11 mouse cellular contexts compared by ENCODE assay signal in the genomic region with DNA sequence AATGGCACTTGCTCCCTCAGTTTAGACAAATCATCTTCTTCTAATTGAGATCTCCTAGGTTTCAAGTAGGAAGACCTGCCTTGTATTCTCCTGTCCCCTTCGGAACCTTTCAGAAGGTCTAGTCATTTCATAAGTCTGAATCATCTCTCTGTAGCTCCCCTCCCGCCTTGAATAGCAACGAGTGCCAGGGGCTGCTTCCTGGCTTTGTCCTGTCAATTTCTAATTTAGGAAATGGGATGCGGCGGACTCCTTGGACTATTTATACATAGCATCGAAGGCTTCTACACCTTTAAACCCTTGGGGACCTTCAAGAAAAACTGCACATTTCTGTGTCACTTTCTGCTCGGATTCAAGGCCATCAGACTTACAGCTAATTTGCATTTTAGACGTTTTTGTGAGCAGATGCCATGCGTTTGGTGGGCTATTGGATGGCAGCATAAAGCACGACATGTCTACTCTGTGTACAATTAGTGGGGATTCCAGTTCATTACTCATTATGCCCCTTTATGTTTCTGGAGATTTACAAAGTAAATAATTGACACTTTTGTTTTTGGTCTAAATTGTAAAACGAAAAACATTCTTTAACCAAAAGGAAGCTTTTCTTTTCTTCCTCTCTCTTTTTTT.
DNase-seq lines count a peak whose midpoint lies in the region.
"Had no signal": no experiment of that assay in that cellular context is flagged by ENCODE, and none has a peak within 500 bp of the region (broad histone marks: within the 10 kb centered on the region; RNA-seq: fewer than 3 reads in every experiment).

No protein-coding gene starts in this region.

- no peaks in the 10 kb centered on the region for H3K27me3 ChIP-seq in forebrain, embryonic 10.5 days (ENCODE audit: poor library complexity, severe bottlenecking)
- H3K27me3 ChIP-seq: intestine, embryonic 15.5 days had no signal

- no peak overlapping the region for H3K4me3 ChIP-seq in forebrain, embryonic 10.5 days
- H3K4me3 ChIP-seq: intestine, embryonic 15.5 days; myocyte had no signal

- H3K27ac ChIP-seq in forebrain, embryonic 10.5 days: 0 out of 2 replicates have a peak overlapping the region, but pooled peaks have one; percentile 30
- H3K27ac ChIP-seq: intestine, embryonic 15.5 days had no signal

- H3K9me3 ChIP-seq in forebrain, embryonic 10.5 days: no peaks in the 10 kb centered on the region
- H3K9me3 ChIP-seq: intestine, embryonic 15.5 days had no signal

- WGBS in forebrain, embryonic 10.5 days: 73% methylated on average over 11 of the region's 11 CpGs

- no peaks in the 10 kb centered on the region for H3K36me3 ChIP-seq in forebrain, embryonic 10.5 days (replicated peaks)
- H3K36me3 ChIP-seq: intestine, embryonic 15.5 days had no signal

- H3K4me1 ChIP-seq in forebrain, embryonic 10.5 days: peaks cover 15% of the 10 kb centered on the region
- H3K4me1 ChIP-seq: intestine, embryonic 15.5 days had no signal

- peak; percentile 19 to 47 for DNase-seq in cerebellum, postnatal 25 days
- DNase-seq in cerebellum, adult 18-20 months: no peak
- peak; percentile 12 to 17 for DNase-seq in kidney, adult 8-10 months
- no peak for DNase-seq in kidney, adult 18-20 months
- no peak for DNase-seq in forebrain, embryonic 10.5 days (ENCODE audit: extremely low spot score, low spot score)
- peak; percentile 14 for DNase-seq in heart, postnatal 4 days
- DNase-seq in urinary bladder, postnatal 14 days (ENCODE audit: low spot score): no peak
- no peak for DNase-seq in ovary, postnatal 14 days (ENCODE audit: low spot score)
- DNase-seq: gastrocnemius, postnatal 36 days had no signal

Comparison
In these comparisons a context has a peak if more than half of its experiments do, and no peak if none do; other contexts are left out.
1. DNase-seq: peak in cerebellum, postnatal 25 days (2 of 2), kidney, adult 8-10 months (2 of 2) and heart, postnatal 4 days (single experiment); none in cerebellum, adult 18-20 months (0 of 2), kidney, adult 18-20 months (single experiment), forebrain, embryonic 10.5 days (single experiment), urinary bladder, postnatal 14 days (single experiment) and ovary, postnatal 14 days (single experiment).